Mouse (Mus musculus) intestine, embryonic 16.5 days (tissue): Measurements from ENCODE around the gene Dpep3. TPM values are rescaled to one million over a fixed set of nuclear protein-coding genes. Genes with fewer than 3 reads are reported as not detected.

Experiments used
- ATAC-seq: fragments of 200-750 bp; cut with Nextera tagmentation; 2 replicates; pipeline ENCODE4 v1.8.0; 2017; ENCODE audit warnings: moderate TSS enrichment, moderate library complexity
- H3K27ac ChIP-seq: fragments of 300-500 bp; sonication (generic); 2 replicates; pipeline ENCODE4 v1.5.1; 2014; ENCODE audit warnings: mild to moderate bottlenecking, low read length
- H3K27me3 ChIP-seq: fragments of 300-500 bp; sonication (generic); replicated peaks from 2 replicates; pipeline ENCODE4 v1.6.1; 2014; ENCODE audit warnings: low read length, control low read depth, mixed read lengths; ENCODE audit not compliant: control insufficient read depth, insufficient read depth
- H3K36me3 ChIP-seq: fragments of 300-500 bp; sonication (generic); 2 replicates; pipeline ENCODE4 v1.6.1; 2014; ENCODE audit warnings: low read length, control low read depth; ENCODE audit not compliant: control insufficient read depth, insufficient read depth
- H3K4me1 ChIP-seq: fragments of 300-500 bp; sonication (generic); 2 replicates; pipeline ENCODE4 v1.6.1; 2014; ENCODE audit warnings: low read length, control low read depth, mixed read lengths; ENCODE audit not compliant: control insufficient read depth, insufficient read depth
- H3K4me2 ChIP-seq: fragments of 300-500 bp; sonication (generic); 2 replicates; pipeline ENCODE4 v1.6.1; 2014; ENCODE audit warnings: low read depth, low read length, control low read depth
- H3K4me3 ChIP-seq: fragments of 300-500 bp; sonication (generic); 2 replicates; pipeline ENCODE4 v1.5.1; 2014; ENCODE audit warnings: mild to moderate bottlenecking, low read length
- H3K9ac ChIP-seq: fragments of 300-500 bp; sonication (generic); 2 replicates; pipeline ENCODE4 v1.6.1; 2014; ENCODE audit warnings: low read depth, low read length
- H3K9me3 ChIP-seq: fragments of 300-500 bp; sonication (generic); 2 replicates; pipeline ENCODE4 v1.6.1; 2016; ENCODE audit warnings: low read length, control low read depth; ENCODE audit not compliant: control insufficient read depth
- WGBS: fragments of 180-500 bp; shearing (Covaris S2); extraction: QIAGEN DNeasy Blood & Tissue Kit; methylation state at CpG from one replicate; pipeline ENCODE4 v1.1.7; 2014; 5-methylcytosine and 5-hydroxymethylcytosine counted together
- polyA plus RNA-seq: library from polyadenylated mRNA; unstranded; fragments of >200 nt; fragmentation: Nextera tagmentation; extraction: Ambion mirVana; gene quantifications from 2 replicates; pipeline ENCODE4 v1.2.1, GENCODE M21; 2015

Gene Dpep3
- polyA plus RNA-seq, 1 experiment from 2014 or later, result not detected

DNA sequence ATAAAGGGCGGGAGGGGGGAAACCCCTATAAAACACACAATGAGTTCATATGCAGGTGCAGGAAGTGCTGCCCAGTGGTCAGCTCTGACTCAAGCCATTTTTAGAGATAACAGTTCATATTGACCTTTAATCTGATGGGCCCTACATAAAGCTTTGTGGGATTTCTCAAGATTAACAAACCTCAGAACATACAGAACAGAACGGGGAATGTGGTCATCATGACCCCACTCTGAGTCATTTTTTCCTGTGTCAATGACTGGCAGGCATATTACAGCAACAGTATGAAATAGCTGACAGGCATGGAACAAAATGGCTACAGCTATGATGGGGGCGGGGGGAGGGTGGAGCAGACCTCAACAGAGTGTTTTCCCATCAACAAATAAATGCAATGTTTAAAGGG, 27.9 kb upstream of the Dpep3 start:
- Histone ChIP-seq H3K27me3 (no peaks in the 10 kb centered on the region), H3K27ac (no peak overlapping the region), H3K9me3 (no peaks in the 10 kb centered on the region), H3K9ac (no peak overlapping the region), H3K4me3 (no peak overlapping the region), H3K36me3 (no peaks in the 10 kb centered on the region; the same call in 1 of the 2 replicates), H3K4me1 (peaks cover 14% of the 10 kb centered on the region), H3K4me2 (no peak overlapping the region)
- WGBS, result 75% methylated on average over 3 of the region's 3 CpGs
- ATAC-seq, result no peak

DNA sequence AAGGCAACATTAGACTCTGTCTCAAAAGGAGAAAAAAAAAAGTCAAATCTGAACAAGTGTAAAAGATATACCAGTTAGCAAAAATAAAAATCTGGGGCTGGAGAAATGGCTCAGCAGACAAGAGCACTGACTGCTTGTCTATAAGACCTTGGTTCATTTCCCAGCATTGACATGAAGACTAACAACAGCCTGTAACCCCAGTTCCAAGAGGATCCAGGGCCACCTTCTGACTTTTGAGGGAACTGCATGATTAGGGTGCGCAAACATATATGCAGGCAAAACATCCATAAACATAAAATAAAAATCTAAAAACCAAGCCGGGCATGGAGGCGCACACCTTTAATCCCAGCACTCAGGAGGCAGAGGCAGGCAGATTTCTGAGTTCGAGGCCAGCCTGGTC, 27.2 kb upstream of the Dpep3 start:
- 88% methylated on average over 4 of the region's 4 CpGs for WGBS
- H3K4me3 ChIP-seq, result no peak overlapping the region
- peaks cover 11% of the 10 kb centered on the region for H3K4me1 ChIP-seq
- no peaks in the 10 kb centered on the region for H3K27me3 ChIP-seq
- no peaks in the 10 kb centered on the region; the same call in 1 of the 2 replicates for H3K36me3 ChIP-seq
- H3K9ac ChIP-seq, result no peak overlapping the region
- no peak for ATAC-seq
- H3K9me3 ChIP-seq, result no peaks in the 10 kb centered on the region
- no peak overlapping the region for H3K27ac ChIP-seq
- no peak overlapping the region for H3K4me2 ChIP-seq

DNA sequence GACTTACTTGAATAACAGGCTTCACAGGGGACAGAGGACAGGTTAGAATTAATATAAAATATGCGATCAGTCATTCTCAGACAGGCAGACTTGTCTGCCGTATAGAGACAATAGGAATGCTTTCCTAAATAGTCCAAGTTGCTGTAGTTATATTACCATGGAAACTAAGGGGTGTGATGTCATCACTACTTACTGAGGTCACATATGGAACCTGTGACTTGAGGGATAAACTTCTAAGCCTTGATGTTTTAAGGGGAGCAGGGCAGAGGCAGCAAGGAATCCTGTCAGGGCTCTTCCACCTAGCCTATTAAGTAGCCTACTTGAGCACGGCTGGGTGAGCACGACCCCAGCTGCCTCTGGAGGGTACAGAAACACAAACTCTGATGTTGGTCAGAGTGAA, 26.6 kb upstream of the Dpep3 start, which contains the start of gene Dpep2nb:
Gene Dpep2nb, minus strand, starts transcription at position 101 of the 400 bp plus-strand sequence.
- Histone ChIP-seq H3K27ac (no peak within 1 kb of the TSS), H3K27me3 (no peaks in the 10 kb centered on the region), H3K36me3 (no peaks in the 10 kb centered on the region; the same call in 1 of the 2 replicates), H3K4me3 (no peak within 1 kb of the TSS), H3K4me2 (no peak within 1 kb of the TSS), H3K4me1 (peaks cover 11% of the 10 kb centered on the region), H3K9ac (no peak within 1 kb of the TSS), H3K9me3 (no peaks in the 10 kb centered on the region)
- 81% methylated on average over 4 of the region's 4 CpGs for WGBS
- ATAC-seq, result no peak

DNA sequence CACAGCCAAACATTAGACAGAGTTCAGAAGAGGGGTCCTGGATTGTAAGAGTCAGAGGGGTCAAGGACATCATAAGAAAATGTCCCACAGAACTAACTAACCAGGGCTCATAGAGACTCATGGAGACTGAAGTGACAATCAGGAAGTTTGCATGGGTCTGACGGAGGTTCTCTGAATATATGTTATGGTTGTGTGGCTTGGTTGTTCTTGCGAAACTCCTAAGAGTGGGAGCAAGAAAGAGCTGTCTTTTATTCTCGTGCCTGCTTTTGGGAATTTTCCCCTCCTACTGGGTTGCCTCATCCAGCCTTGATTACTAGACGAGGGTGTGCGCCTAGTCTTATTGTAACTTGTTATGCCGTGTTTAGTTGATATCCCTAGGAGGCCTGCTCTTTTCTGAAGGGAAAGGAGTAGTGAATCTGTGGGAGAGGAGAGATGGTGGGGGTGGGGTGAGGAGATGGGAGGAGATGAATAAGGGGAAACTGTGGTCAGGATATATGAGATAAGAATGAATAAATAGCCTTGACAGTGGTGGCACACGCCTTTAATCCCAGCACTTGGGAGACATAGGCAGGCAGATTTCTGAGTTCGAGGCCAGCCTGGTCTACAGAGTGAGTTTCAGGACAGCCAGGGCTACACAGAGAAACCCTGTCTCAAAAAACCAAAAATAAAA, 25.4 kb upstream of the Dpep3 start:
- Histone ChIP-seq H3K27ac (no peak overlapping the region), H3K9ac (no peak overlapping the region), H3K4me2 (no peak overlapping the region), H3K9me3 (no peaks in the 10 kb centered on the region), H3K27me3 (no peaks in the 10 kb centered on the region), H3K4me3 (no peak overlapping the region), H3K4me1 (peaks cover 1% of the 10 kb centered on the region), H3K36me3 (no peaks in the 10 kb centered on the region; the same call in 1 of the 2 replicates)
- 77% methylated on average over 8 of the region's 8 CpGs for WGBS
- no peak for ATAC-seq

DNA sequence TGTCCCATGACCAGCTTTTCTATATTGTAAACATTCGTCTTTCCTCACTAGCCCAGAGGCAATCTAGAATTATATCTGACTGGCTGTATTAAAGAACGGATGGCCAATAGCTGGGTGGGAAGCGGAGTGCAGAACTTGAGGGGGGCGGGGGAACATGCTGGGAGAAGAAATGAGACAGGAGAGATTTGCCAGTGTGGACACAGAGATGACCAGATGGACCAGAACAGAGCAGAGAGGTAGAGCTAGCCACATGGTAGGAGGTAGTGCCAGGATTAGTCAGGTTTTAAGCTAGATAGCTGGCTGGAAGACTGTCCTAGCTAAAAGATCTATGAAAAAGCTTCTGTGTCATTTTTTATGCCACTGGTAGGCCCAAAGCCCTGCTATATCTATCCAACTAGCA, 22.7 kb upstream of the Dpep3 start:
- ATAC-seq, result no peak
- WGBS, result 83% methylated on average over 4 of the region's 4 CpGs
- Histone ChIP-seq H3K27me3 (no peaks in the 10 kb centered on the region), H3K4me3 (no peak overlapping the region), H3K9me3 (no peaks in the 10 kb centered on the region), H3K4me2 (no peak overlapping the region), H3K27ac (no peak overlapping the region), H3K4me1 (no peaks in the 10 kb centered on the region), H3K9ac (no peak overlapping the region), H3K36me3 (no peaks in the 10 kb centered on the region)

DNA sequence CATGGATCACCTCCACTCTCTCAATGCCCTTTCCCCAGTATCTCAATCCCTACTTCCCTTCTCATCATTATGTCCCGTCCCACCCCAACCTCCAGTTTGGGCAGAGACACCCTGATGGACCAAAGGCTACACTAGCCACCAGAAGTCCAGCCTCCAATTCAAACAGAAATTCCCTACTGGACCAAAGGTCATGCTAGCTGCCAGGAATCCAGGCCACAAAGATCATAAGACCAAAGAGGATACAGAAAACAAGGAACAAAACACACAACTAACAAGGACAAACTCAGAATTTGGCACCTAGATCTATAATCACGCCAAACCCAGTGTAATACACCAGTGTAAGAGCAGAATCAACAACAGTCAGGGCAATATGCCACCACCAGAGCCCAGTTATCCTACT, 19.7 kb upstream of the Dpep3 start:
- Histone ChIP-seq H3K4me2 (no peak overlapping the region), H3K9ac (no peak overlapping the region), H3K36me3 (no peaks in the 10 kb centered on the region), H3K27ac (no peak overlapping the region), H3K27me3 (no peaks in the 10 kb centered on the region), H3K4me3 (no peak overlapping the region), H3K4me1 (no peaks in the 10 kb centered on the region), H3K9me3 (no peaks in the 10 kb centered on the region)
- no peak for ATAC-seq
- 86% methylated on average over 2 of the region's 2 CpGs for WGBS

DNA sequence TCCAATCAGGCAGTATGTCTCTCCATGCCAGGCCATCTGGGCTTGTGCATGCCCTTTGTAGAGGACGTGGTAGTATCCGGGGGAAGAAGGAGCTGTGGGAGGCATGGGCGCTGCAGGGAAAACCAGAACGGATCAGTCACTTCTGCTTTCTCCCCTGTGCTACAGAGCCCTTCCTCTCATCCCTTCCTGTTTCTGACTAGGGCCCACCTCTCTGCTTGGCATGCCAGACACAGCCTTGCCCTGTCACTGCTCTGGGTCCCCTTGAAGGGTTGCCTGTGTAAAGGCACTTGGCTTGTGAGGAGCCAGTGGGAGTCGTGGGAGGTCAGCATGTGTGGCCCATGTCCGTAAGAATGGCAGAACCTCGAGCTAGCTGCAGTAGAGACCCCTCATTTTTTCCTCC, 17.1 kb upstream of the Dpep3 start:
- 69% methylated on average over 7 of the region's 7 CpGs for WGBS
- H3K9ac ChIP-seq, result no peak overlapping the region
- H3K4me2 ChIP-seq, result no peak overlapping the region
- no peak overlapping the region for H3K4me3 ChIP-seq
- H3K27me3 ChIP-seq, result no peaks in the 10 kb centered on the region
- H3K36me3 ChIP-seq, result no peaks in the 10 kb centered on the region
- ATAC-seq, result no peak
- no peaks in the 10 kb centered on the region for H3K9me3 ChIP-seq
- no peak overlapping the region for H3K27ac ChIP-seq
- H3K4me1 ChIP-seq, result peaks cover 2% of the 10 kb centered on the region; the same call in 1 of the 2 replicates

DNA sequence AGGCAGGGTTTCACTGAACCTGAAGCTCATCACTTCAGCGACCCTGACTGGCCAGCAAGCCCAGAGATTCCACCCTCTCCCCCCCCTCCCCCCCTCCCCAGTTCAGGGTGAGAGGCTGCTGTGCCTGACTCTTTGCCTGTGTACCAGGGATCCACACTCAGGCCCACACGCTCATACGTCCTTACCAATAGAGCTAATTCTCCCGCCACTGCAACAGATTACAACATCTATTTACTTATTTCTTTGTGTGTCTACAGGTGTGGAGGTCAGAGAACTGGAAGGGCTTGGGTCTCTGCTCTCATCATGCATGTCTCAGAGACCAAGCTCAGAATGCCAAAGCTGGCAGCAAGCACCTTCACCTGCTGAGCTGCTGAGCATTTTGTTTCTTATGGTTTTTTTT, 14.0 kb upstream of the Dpep3 start:
- Histone ChIP-seq H3K4me3 (no peak overlapping the region), H3K4me1 (peaks cover 6% of the 10 kb centered on the region; the same call in 1 of the 2 replicates), H3K9me3 (no peaks in the 10 kb centered on the region), H3K9ac (no peak overlapping the region), H3K36me3 (no peaks in the 10 kb centered on the region), H3K27ac (no peak overlapping the region), H3K4me2 (no peak overlapping the region), H3K27me3 (no peaks in the 10 kb centered on the region)
- no peak for ATAC-seq
- WGBS, result 59% methylated on average over 4 of the region's 4 CpGs

DNA sequence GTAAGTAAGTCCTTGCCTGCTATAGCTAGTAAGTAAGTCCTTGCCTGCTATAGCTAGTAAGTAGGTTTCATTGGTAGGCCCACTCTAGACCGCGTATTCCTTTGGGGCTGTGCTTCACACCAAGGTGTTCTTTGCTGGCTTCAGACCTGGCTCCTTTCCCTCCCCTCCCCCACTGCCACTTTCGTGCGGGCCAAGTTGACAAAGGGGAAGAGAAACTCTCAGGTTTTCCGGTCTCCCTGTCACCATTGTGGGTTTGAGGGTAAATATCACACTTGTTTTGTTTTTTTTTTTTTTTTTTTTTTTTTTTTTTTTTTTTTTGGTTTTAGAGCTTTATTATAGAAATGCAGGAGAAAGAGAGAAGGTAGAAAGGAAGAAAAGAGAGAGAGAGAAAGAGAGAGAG, 13.3 kb upstream of the Dpep3 start:
- H3K9me3 ChIP-seq, result no peaks in the 10 kb centered on the region
- no peak overlapping the region for H3K4me3 ChIP-seq
- H3K27me3 ChIP-seq, result no peaks in the 10 kb centered on the region
- H3K4me1 ChIP-seq, result peaks cover 6% of the 10 kb centered on the region; the same call in 1 of the 2 replicates
- H3K4me2 ChIP-seq, result no peak overlapping the region
- no peak overlapping the region for H3K9ac ChIP-seq
- WGBS, result 61% methylated on average over 5 of the region's 5 CpGs
- H3K27ac ChIP-seq, result no peak overlapping the region
- no peaks in the 10 kb centered on the region for H3K36me3 ChIP-seq
- no peak for ATAC-seq

DNA sequence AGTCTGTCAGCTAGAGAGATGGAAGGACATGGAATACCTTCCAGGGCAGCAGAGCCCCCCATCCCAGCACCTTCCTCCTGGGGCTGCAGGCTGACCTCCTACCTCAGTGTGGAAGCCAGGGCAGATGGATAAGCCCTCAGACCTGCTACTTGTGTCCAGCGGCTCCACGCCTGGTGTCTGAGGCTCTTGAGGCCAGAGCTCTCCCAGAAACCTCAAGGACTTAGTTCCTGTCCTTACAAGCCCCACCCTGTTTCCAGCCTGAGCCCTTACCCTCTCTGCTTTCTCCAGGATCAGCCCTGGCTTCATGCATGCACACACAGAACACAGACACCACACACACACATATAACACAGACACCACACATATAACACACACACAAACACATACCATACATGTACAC, 12.3 kb upstream of the Dpep3 start:
- Histone ChIP-seq H3K9ac (peak overlapping the region; percentile 26; the same call in 1 of the 2 replicates), H3K27me3 (no peaks in the 10 kb centered on the region), H3K36me3 (no peaks in the 10 kb centered on the region), H3K27ac (no peak overlapping the region), H3K4me2 (0 out of 2 replicates have a peak overlapping the region, but pooled peaks have one; percentile 34), H3K9me3 (no peaks in the 10 kb centered on the region), H3K4me1 (peaks cover 6% of the 10 kb centered on the region; the same call in 1 of the 2 replicates), H3K4me3 (no peak overlapping the region)
- ATAC-seq, result no peak
- WGBS, result 59% methylated on average over 2 of the region's 2 CpGs
